Mouse (Mus musculus): ENCODE measurements around the gene Eif2ak4. TPM values are rescaled to one million over a fixed set of nuclear protein-coding genes. Genes with fewer than 3 reads are reported as not detected.

The Eif2ak4 gene
- 10 to 100 TPM; 18.4 to 24.8 TPM for total RNA-seq (2021)

GRCm38 (mm10) chr2:118388341-118389335 is at the start of gene Eif2ak4:
TSS of gene Eif2ak4 (plus strand) at chr2:118388618.
- DNase-seq (ENCODE audit: extremely low spot score in 1 of 2, low spot score in 1 of 2): peak; percentile 85 to 93

GRCm38 (mm10) chr2:118341295-118341694 is 47.1 kb upstream of the Eif2ak4 start:
- no peak for DNase-seq (ENCODE audit: extremely low spot score in 1 of 2, low spot score in 1 of 2)

- no peak for DNase-seq (ENCODE audit: extremely low spot score in 1 of 2, low spot score in 1 of 2)
Measured at GRCm38 (mm10) chr2:118343897-118344296, 44.5 kb upstream of the Eif2ak4 start.

- DNase-seq (ENCODE audit: extremely low spot score in 1 of 2, low spot score in 1 of 2): no peak
Measured at GRCm38 (mm10) chr2:118345535-118345934, 42.9 kb upstream of the Eif2ak4 start.

GRCm38 (mm10) chr2:118353498-118353897 is 34.9 kb upstream of the Eif2ak4 start:
- no peak for DNase-seq (ENCODE audit: extremely low spot score in 1 of 2, low spot score in 1 of 2)

GRCm38 (mm10) chr2:118353916-118354403 is 34.5 kb upstream of the Eif2ak4 start:
- DNase-seq (ENCODE audit: extremely low spot score in 1 of 2, low spot score in 1 of 2): no peak

GRCm38 (mm10) chr2:118355138-118355719 is 33.2 kb upstream of the Eif2ak4 start:
- DNase-seq (ENCODE audit: extremely low spot score in 1 of 2, low spot score in 1 of 2): no peak

- DNase-seq (ENCODE audit: extremely low spot score in 1 of 2, low spot score in 1 of 2): no peak
Measured at GRCm38 (mm10) chr2:118371841-118372240, 16.6 kb upstream of the Eif2ak4 start.

- no peak for DNase-seq (ENCODE audit: extremely low spot score in 1 of 2, low spot score in 1 of 2)
Measured at GRCm38 (mm10) chr2:118372561-118372900, 15.9 kb upstream of the Eif2ak4 start.

GRCm38 (mm10) chr2:118372901-118373571 is 15.4 kb upstream of the Eif2ak4 start, which contains the start of gene Gpr176:
TSS of gene Gpr176 (minus strand) at chr2:118373419.
- peak; percentile 27 to 41 for DNase-seq (ENCODE audit: extremely low spot score in 1 of 2, low spot score in 1 of 2)

GRCm38 (mm10) chr2:118373572-118374279 is 14.7 kb upstream of the Eif2ak4 start:
- peak; percentile 76 to 77 for DNase-seq (ENCODE audit: extremely low spot score in 1 of 2, low spot score in 1 of 2)

- DNase-seq (ENCODE audit: extremely low spot score in 1 of 2, low spot score in 1 of 2): no peak
Measured at GRCm38 (mm10) chr2:118375522-118375921, 12.9 kb upstream of the Eif2ak4 start.

- DNase-seq (ENCODE audit: extremely low spot score in 1 of 2, low spot score in 1 of 2): no peak
Measured at GRCm38 (mm10) chr2:118375931-118376330, 12.5 kb upstream of the Eif2ak4 start.

- DNase-seq (ENCODE audit: extremely low spot score in 1 of 2, low spot score in 1 of 2): no peak
Measured at GRCm38 (mm10) chr2:118379756-118380155, 8.7 kb upstream of the Eif2ak4 start.

- no peak for DNase-seq (ENCODE audit: extremely low spot score in 1 of 2, low spot score in 1 of 2)
Measured at GRCm38 (mm10) chr2:118383387-118383786, 5.0 kb upstream of the Eif2ak4 start.

- no peak for DNase-seq (ENCODE audit: extremely low spot score in 1 of 2, low spot score in 1 of 2)
Measured at GRCm38 (mm10) chr2:118389569-118389968, 1.2 kb downstream of the Eif2ak4 start.

- no peak for DNase-seq (ENCODE audit: extremely low spot score in 1 of 2, low spot score in 1 of 2)
Measured at GRCm38 (mm10) chr2:118390072-118390471, 1.7 kb downstream of the Eif2ak4 start.

GRCm38 (mm10) chr2:118391201-118391600 is 2.8 kb downstream of the Eif2ak4 start:
- DNase-seq (ENCODE audit: extremely low spot score in 1 of 2, low spot score in 1 of 2): no peak

- DNase-seq (ENCODE audit: extremely low spot score in 1 of 2, low spot score in 1 of 2): no peak
Measured at GRCm38 (mm10) chr2:118399751-118400150, 11.3 kb downstream of the Eif2ak4 start.

Measured in layer of hippocampus, postnatal 25 days (tissue).